Mouse (Mus musculus) heart, postnatal 0 days (tissue): ENCODE data around the gene Cyfip2. TPM values are rescaled to one million over a fixed set of nuclear protein-coding genes. Genes with fewer than 3 reads are reported as not detected.

Source experiments
- ATAC-seq: fragments of 200-750 bp; cut with Nextera tagmentation; 2 replicates; pipeline ENCODE4 v1.8.0; 2017; ENCODE audit warnings: low read depth, moderate number of reproducible peaks, moderate library complexity; ENCODE audit not compliant: insufficient read depth
- DNase-seq: peaks from one replicate; pipeline ENCODE4 v3.0.0-alpha.2; 2016; ENCODE audit warnings: low spot score
- H3K27ac ChIP-seq: fragments of 300-500 bp; sonication (generic); 2 replicates; pipeline ENCODE4 v1.5.1; 2014; ENCODE audit warnings: low read depth, mild to moderate bottlenecking
- H3K27me3 ChIP-seq: fragments of 300-500 bp; sonication (generic); 2 replicates; pipeline ENCODE4 v1.6.1; 2014; ENCODE audit warnings: low read length, mixed read lengths; ENCODE audit not compliant: control insufficient read depth, insufficient read depth
- H3K36me3 ChIP-seq: fragments of 300-500 bp; sonication (generic); replicated peaks from 2 replicates; pipeline ENCODE4 v1.6.1; 2014; ENCODE audit warnings: low read length, mixed read lengths; ENCODE audit not compliant: control insufficient read depth, insufficient read depth
- H3K4me1 ChIP-seq: fragments of 300-500 bp; sonication (generic); 2 replicates; pipeline ENCODE4 v1.6.1; 2014; ENCODE audit warnings: antibody characterized with exemption; ENCODE audit not compliant: control insufficient read depth, insufficient read depth
- H3K4me2 ChIP-seq: fragments of 300-500 bp; sonication (generic); 2 replicates; pipeline ENCODE4 v1.6.1; 2014; ENCODE audit warnings: low read depth, mild to moderate bottlenecking, low read length, moderate library complexity
- H3K4me3 ChIP-seq: fragments of 300-500 bp; sonication (generic); 2 replicates; pipeline ENCODE4 v1.5.1; 2014; ENCODE audit warnings: low read depth, low read length
- H3K9ac ChIP-seq: fragments of 300-500 bp; sonication (generic); replicated peaks from 2 replicates; pipeline ENCODE4 v1.6.1; 2014; ENCODE audit warnings: low read depth, low read length, mixed read lengths
- H3K9me3 ChIP-seq: fragments of 300-500 bp; sonication (generic); replicated peaks from 2 replicates; pipeline ENCODE4 v1.6.1; 2016; ENCODE audit warnings: low read length; ENCODE audit not compliant: control insufficient read depth
- CTCF ChIP-seq: IDR thresholded peaks from 2 replicates; pipeline ENCODE4 v1.5.1; 2016; ENCODE audit warnings: antibody characterized with exemption, control low read depth, low read depth
- EP300 ChIP-seq: IDR thresholded peaks from 2 replicates; pipeline ENCODE4 v1.6.1; 2016; ENCODE audit warnings: antibody characterized with exemption, low read depth
- WGBS: fragments of 180-500 bp; shearing (Covaris S2); extraction: QIAGEN DNeasy Blood & Tissue Kit; methylation state at CpG from one replicate; pipeline ENCODE4 v1.1.7; 2014; 5-methylcytosine and 5-hydroxymethylcytosine counted together
- polyA plus RNA-seq: library from polyadenylated mRNA; unstranded; fragments of >200 nt; fragmentation: Nextera tagmentation; extraction: Ambion mirVana; gene quantifications from 2 replicates; pipeline ENCODE4 v1.2.1, GENCODE M21; 2015
- total RNA-seq: library from RNA; depleted of rRNA; stranded (reverse); fragments of >200 nt; gene quantifications from 2 replicates; pipeline ENCODE4 v1.2.3, GENCODE M21; 2014; ENCODE audit warnings: low replicate concordance

Cyfip2 gene
- total and polyA plus RNA-seq, 2 experiments from 2014 or later: 6.3 to 15.6 TPM

DNA sequence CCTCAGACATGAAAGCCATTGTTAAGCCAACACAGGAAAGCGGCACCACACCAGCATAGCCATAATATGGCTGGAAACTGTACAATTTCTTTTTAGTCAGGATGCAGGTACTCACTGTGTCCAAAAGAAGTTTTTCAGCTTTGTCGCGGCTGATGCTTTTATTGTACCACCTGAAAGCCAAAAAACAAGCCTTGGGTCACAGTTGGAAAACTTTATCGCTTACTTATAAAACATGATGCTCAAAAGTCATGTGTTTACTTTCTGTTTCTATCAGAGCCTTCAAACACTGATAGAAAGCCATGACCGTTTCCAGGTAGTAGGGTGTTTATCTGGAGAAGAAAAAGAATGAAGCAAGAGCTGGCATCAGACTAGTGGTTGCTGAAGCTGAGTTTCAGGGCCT is 35.1 kb upstream of the Cyfip2 start:
- no peak for ATAC-seq
- 82% methylated on average over 5 of the region's 5 CpGs for WGBS
- no peaks in the 10 kb centered on the region for H3K9me3 ChIP-seq
- H3K4me3 ChIP-seq: no peak overlapping the region
- no peaks in the 10 kb centered on the region for H3K27me3 ChIP-seq
- H3K9ac ChIP-seq: no peak overlapping the region
- no peaks in the 10 kb centered on the region for H3K4me1 ChIP-seq
- no peak for DNase-seq
- no peaks in the 10 kb centered on the region for H3K36me3 ChIP-seq
- TF ChIP-seq EP300: no peak
- no peak for TF ChIP-seq CTCF
- no peak overlapping the region for H3K27ac ChIP-seq
- H3K4me2 ChIP-seq: no peak overlapping the region

GRCm38 (mm10) chr11:46343886-46344546 is 31.4 kb upstream of the Cyfip2 start:
- no peak overlapping the region for H3K4me2 ChIP-seq
- H3K4me1 ChIP-seq: no peaks in the 10 kb centered on the region; the same call in 1 of the 2 replicates
- 58% methylated on average over 5 of the region's 5 CpGs for WGBS
- peak overlapping the region; percentile 8; the same call in 1 of the 2 replicates for H3K27ac ChIP-seq
- H3K4me3 ChIP-seq: no peak overlapping the region
- no peaks in the 10 kb centered on the region for H3K36me3 ChIP-seq
- no peak for DNase-seq
- no peak for ATAC-seq
- no peak overlapping the region for H3K9ac ChIP-seq
- H3K9me3 ChIP-seq: no peaks in the 10 kb centered on the region
- no peaks in the 10 kb centered on the region for H3K27me3 ChIP-seq
- TF ChIP-seq EP300 (no peak), CTCF (no peak)

GRCm38 (mm10) chr11:46341960-46342359 is 29.3 kb upstream of the Cyfip2 start:
- TF ChIP-seq CTCF (no peak), EP300 (no peak)
- H3K9ac ChIP-seq: no peak overlapping the region
- no peaks in the 10 kb centered on the region; the same call in 1 of the 2 replicates for H3K4me1 ChIP-seq
- no peaks in the 10 kb centered on the region for H3K36me3 ChIP-seq
- H3K4me3 ChIP-seq: no peak overlapping the region
- H3K4me2 ChIP-seq: no peak overlapping the region
- ATAC-seq: peak; percentile 33; the same call in 1 of the 2 replicates
- no peak for DNase-seq
- H3K9me3 ChIP-seq: no peaks in the 10 kb centered on the region
- peak overlapping the region; percentile 67 for H3K27ac ChIP-seq
- no peaks in the 10 kb centered on the region for H3K27me3 ChIP-seq
- WGBS: 41% methylated on average over 4 of the region's 4 CpGs

GRCm38 (mm10) chr11:46336020-46336419 is 23.4 kb upstream of the Cyfip2 start:
- no peak for TF ChIP-seq CTCF
- TF ChIP-seq EP300: no peak
- H3K9ac ChIP-seq: no peak overlapping the region
- H3K4me2 ChIP-seq: no peak overlapping the region
- no peak for DNase-seq
- no peak overlapping the region for H3K4me3 ChIP-seq
- no peaks in the 10 kb centered on the region for H3K27me3 ChIP-seq
- ATAC-seq: no peak
- no peaks in the 10 kb centered on the region for H3K9me3 ChIP-seq
- H3K27ac ChIP-seq: no peak overlapping the region
- H3K36me3 ChIP-seq: no peaks in the 10 kb centered on the region
- H3K4me1 ChIP-seq: no peaks in the 10 kb centered on the region
- WGBS: 79% methylated on average over 5 of the region's 5 CpGs

DNA sequence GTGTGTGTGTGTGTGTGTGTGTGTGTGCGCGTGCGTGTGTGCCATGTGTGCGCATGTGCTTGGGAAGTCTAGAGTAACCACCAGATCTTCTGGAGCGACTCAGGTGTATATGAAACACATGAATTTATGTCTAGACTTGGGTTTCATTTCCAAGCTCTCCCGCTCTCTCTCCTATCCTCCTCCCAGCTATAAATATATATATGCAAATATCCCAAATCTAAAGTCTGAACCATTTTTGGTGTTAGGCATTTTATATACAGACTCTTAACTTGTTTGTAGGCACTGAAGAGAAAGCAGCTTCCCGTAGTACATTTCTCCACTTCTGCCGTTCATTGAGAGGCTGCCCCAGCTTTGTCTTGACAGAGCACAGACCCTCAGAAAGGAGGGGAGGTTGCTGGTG is 19.6 kb upstream of the Cyfip2 start:
- Histone ChIP-seq H3K9ac (no peak overlapping the region), H3K4me2 (no peak overlapping the region), H3K9me3 (no peaks in the 10 kb centered on the region), H3K36me3 (no peaks in the 10 kb centered on the region), H3K4me3 (no peak overlapping the region), H3K27me3 (no peaks in the 10 kb centered on the region), H3K4me1 (no peaks in the 10 kb centered on the region), H3K27ac (no peak overlapping the region)
- DNase-seq: no peak
- WGBS: 87% methylated on average over 8 of the region's 8 CpGs
- no peak for ATAC-seq
- TF ChIP-seq EP300 (no peak), CTCF (no peak)
